Mouse (Mus musculus) Muller cell, postnatal 12 days (primary cell): ENCODE measurements around the gene Spen.
"Not testable (repeated sequence)": the region's sequence is repeated elsewhere in the genome, so short reads cannot be mapped to it uniquely, and the experiment has no call there.

ENCODE experiments used
- DNase-seq: peaks from one replicate; pipeline ENCODE4 v3.0.0-alpha.2; 2015; ENCODE audit errors: inconsistent ontology term

Gene Spen

DNA sequence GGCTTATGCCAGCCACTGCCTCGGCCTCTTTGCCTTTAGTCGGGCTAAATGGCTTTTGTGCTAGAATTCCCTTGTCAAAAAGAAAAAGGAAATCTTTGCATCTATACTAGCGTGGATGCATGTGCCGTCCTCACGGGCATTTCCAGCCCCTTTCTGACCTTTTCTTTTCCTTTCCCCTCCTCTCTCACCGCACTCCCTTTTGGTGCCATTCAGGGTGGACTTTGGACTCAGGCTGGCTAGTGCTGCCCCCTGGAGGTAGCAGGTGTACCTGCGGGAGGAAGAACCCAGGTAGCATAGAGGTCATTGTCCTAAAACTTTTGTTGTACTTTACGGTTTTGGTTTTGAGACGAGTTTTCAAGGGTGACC is 21.5 kb upstream of the Spen start:
- peak; percentile 87 for DNase-seq

GRCm38 (mm10) chr4:141559131-141559897 is 20.9 kb upstream of the Spen start:
- DNase-seq, result peak; percentile 96

- no peak for DNase-seq
These were observed 20.3 kb upstream of the Spen start for GRCm38 (mm10) chr4:141558658-141559057.

DNA sequence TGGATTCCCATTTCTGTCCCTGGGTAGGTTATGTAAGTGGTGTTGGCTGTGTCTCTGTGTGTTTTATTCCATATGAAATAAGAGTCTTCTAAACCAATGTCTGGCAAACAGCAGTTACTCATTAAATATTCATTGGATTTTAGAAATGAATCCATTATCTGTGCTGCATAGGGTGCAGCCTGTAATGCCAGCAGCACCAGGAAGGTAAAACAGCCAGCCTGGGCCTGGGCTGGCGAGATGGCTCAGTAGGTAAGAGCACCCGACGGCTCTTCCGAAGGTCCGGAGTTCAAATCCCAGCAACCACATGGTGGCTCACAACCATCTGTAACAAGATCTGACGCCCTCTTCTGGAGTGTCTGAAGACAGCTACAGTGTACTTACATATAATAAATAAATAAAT is 17.8 kb upstream of the Spen start:
- not testable (repeated sequence) for DNase-seq

GRCm38 (mm10) chr4:141554255-141554865 is 16.0 kb upstream of the Spen start:
- DNase-seq, result not testable (repeated sequence)

- no peak for DNase-seq
These were observed 14.1 kb upstream of the Spen start for GRCm38 (mm10) chr4:141552484-141552883.

DNA sequence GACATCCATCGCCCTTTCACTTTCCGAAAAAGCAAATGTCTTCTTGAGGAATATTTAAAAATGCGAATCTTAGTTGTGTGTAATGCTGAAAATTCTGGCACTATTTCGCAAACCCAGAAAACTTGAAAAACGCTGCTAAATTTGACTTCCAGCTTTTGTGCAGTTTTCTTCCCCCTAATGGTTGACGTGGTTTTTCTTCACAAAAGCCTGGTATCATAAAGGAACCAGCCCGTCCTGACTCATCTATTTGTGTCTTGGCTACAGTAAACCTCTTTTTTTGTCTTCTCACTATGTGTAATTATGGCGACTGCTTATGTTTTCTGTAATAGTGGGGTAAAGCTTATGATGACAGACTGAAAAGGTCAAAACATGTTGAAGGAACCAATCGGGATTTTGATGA is 8.9 kb upstream of the Spen start:
- peak; percentile 55 for DNase-seq

DNA sequence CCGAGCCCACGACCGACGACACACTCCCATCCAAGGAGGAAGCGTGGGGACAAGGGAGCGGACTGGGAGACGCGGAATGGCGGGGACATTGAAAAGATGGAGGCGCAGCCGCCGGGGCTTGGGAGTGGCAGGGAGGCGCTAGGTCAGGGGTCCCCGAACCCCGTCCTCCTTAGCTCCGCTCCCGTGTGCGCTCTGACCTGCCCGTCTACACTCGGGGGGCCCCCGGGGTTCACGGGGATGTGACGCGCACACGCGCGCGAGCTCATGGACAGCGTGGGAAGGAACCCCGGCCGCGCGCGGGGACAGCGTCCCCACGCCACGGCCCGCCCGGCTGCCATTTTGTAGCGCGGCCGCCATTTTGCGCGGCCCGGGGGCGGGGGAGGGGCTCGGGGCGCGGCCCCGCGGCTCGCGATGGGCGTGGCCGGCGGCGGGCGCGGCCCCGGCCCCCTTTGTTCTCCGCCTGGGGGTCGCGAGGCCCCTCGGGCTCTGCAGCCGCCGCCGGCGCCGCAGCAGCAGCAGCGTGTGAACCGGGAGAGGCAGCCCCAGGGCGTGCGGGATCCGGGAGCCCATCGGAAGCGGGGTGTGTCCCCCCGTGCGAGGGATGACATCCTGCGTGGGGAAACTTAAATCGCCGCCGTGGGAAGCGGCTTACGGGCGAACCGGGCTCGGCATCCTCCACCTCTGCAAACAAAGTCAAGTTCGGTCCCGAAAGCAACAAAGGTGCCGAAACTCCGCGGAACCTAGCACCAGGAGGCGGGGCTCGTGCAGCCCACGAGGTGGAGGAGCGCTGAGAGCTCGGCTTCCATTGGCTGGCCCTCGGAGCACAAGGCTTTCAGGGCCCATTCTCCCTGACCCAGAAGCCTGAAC is 8.2 kb upstream of the Spen start:
- DNase-seq, result peak; percentile 92

DNA sequence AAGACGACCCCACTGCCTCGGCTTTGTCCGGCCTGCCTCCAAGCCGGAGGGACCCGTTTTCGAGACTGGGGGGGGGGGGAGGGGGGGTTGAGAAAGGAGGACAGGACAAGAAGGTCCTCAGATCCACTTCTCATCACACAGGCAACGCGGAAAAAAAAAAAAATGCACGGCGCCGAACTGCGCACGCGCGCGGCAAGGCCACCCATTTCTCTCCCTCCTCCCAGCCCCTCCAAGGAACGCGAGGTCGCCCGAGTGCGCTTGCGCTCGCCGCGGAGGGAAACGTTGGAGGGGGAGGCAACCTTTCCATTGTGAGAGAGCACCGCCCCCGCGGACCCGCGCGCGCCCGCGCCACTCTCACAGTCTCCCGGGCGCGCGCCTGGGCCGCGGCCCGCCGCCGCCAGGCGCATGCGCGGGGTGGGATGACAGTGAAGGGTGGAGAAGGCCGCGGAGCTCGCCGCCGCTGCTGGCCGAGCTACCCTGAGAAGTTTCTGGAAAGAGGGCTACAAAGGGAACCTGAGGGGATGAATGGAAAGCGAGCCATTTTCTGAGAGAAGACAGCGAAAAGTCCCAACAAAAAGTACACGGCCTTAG is 7.4 kb upstream of the Spen start:
- peak; percentile 100 for DNase-seq

DNA sequence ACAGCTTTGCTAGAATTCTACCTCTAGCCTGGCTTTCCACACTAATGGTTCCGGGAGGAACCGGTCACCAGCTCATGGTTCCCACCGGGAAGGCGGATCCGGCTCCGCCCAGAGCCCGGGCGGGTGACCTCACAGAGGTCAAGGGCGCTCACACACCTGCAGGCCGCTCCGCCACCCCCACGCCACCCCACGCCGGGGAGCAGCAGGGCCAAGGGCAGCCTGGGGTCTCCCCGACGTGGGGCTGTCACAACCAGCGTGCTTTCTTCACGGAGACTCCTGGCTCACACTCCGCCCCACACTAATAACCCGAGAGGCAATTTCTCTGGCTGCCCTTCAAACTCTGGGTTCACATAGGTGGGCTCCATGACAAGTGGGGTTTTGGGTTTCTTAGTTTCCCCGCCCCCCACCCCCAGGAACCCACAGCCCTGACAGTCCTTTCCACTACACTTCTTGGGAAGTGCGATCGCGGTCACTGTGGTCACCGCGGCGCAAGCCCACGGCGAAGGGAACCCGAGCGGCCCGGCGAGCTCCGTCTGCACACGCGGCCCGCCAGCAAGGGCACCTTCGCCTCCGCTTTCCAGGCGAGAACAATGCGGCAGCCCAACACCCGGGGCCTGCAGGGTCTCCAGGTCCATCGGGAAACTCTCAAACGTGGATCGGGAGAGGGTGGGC is 6.8 kb upstream of the Spen start:
- DNase-seq, result peak; percentile 58

- DNase-seq, result no peak
These were observed 6.1 kb upstream of the Spen start for GRCm38 (mm10) chr4:141544536-141544935.

GRCm38 (mm10) chr4:141543593-141543992 is 5.2 kb upstream of the Spen start:
- no peak for DNase-seq

- DNase-seq, result peak; percentile 81
These were observed 3.5 kb upstream of the Spen start for GRCm38 (mm10) chr4:141541851-141542250.

GRCm38 (mm10) chr4:141540844-141541243 is 2.4 kb upstream of the Spen start:
- no peak for DNase-seq

- DNase-seq, result no peak
These were observed 893 bp upstream of the Spen start for GRCm38 (mm10) chr4:141539213-141539767.

GRCm38 (mm10) chr4:141537706-141538407 is 540 bp downstream of the Spen start:
- peak; percentile 29 for DNase-seq

- DNase-seq, result no peak
These were observed 1.2 kb downstream of the Spen start for GRCm38 (mm10) chr4:141537226-141537610.

- peak; percentile 80 for DNase-seq
These were observed 1.8 kb downstream of the Spen start for GRCm38 (mm10) chr4:141536291-141537225.

- peak; percentile 80 for DNase-seq
These were observed 3.3 kb downstream of the Spen start for GRCm38 (mm10) chr4:141534947-141535680.
